Mouse (Mus musculus): ENCODE measurements around the gene Fbxo17. TPM values are rescaled to one million over a fixed set of nuclear protein-coding genes. Genes with fewer than 3 reads are reported as not detected.

Fbxo17 gene
- total RNA-seq, 1 experiment from 2014 or later = 4.1 TPM

GRCm38 (mm10) chr7:28714667-28715066, 1.9 kb upstream of the Fbxo17 start:
- ATAC-seq (replicated peaks; ENCODE audit: low read depth, poor library complexity, severe bottlenecking) = no peak

DNA sequence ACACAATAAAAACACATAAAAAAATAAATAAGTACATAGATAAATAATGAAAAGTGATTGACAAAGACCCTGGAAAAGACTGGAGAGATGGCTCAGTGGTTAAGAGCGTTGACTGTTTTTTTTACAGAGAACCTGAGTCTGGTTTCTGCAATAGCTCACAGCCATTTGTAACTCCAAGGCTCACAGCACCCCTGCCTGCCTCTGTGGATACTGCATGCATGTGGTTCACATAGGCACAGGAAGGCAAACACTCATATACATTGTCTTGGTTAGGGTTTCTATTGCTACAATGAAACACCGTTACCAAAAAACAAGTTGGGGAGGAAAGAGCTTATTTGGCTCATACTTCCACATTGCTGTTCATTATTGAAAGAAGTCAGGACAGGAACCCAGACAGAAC, 1.0 kb upstream of the Fbxo17 start:
- ATAC-seq (replicated peaks; ENCODE audit: low read depth, poor library complexity, severe bottlenecking) = no peak

GRCm38 (mm10) chr7:28717726-28718125, 1.1 kb downstream of the Fbxo17 start:
- no peak for ATAC-seq (replicated peaks; ENCODE audit: low read depth, poor library complexity, severe bottlenecking)

- no peak for ATAC-seq (replicated peaks; ENCODE audit: low read depth, poor library complexity, severe bottlenecking)
Observed at GRCm38 (mm10) chr7:28719159-28719558, 2.6 kb downstream of the Fbxo17 start.

DNA sequence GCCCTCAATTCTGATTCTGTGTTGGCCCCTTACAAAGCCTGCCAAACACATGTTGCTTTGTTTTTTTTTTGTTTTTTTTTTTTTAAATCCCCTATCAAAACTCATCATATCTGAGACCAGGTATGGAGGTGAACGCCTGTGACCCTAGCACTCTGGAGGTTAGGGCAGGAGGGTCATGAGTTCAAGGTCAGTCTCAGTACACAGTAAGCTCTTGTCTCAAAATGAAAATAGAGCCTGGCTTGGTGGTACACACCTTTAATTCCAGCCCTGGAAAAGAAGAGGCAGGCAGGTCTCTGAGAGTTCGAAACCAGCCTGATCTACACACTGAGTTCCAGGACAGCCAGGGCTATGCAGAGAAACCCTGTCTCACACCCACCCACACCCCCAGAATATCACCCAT, 3.0 kb downstream of the Fbxo17 start:
- ATAC-seq (replicated peaks; ENCODE audit: low read depth, poor library complexity, severe bottlenecking) = no peak

- no peak for ATAC-seq (replicated peaks; ENCODE audit: low read depth, poor library complexity, severe bottlenecking)
Observed at GRCm38 (mm10) chr7:28720753-28721537, 4.3 kb downstream of the Fbxo17 start.

DNA sequence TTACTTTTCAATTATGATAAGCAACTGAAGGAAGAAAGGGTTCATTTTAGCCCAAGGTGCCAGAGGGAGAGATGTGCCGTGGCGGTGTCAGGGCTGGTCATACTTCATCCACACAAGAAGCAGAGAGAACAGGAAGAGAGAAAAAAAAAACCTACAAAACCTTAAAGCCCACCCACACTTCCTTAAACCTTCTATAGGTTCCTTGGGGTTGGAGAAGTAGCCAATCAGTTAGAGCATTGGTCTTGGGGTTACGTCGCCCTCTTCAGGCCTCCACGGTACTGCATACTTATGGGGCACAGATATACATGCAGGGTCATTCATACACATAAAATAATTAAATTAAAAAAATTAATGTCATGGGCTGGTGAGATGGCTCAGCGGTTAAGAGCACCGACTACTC, 5.5 kb downstream of the Fbxo17 start:
- no peak; the same call in 1 of the 2 replicates for ATAC-seq (replicated peaks; ENCODE audit: low read depth, poor library complexity, severe bottlenecking)

GRCm38 (mm10) chr7:28724613-28725012, 8.0 kb downstream of the Fbxo17 start:
- ATAC-seq (replicated peaks; ENCODE audit: low read depth, poor library complexity, severe bottlenecking) = no peak

DNA sequence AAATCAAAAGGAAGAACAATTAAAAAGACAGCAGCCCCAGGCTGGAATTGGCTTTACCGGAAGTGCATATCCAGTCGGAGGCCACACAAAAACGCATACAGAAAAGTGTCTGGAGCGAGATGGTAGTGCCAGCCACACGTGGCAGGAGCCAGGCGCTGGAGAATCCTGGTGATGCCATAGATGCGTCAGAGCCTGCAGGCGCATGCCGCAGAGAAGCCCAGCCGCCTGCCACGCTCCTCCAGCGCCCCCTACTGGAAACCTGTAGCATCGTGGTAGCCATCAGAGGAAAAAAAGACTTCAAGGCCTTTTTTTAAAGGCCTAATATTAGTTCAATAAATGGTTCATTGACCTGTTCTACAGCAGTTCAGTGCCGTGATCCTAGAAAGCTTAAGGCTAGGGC, 10.0 kb downstream of the Fbxo17 start:
- ATAC-seq (replicated peaks; ENCODE audit: low read depth, poor library complexity, severe bottlenecking) = peak; percentile 95

DNA sequence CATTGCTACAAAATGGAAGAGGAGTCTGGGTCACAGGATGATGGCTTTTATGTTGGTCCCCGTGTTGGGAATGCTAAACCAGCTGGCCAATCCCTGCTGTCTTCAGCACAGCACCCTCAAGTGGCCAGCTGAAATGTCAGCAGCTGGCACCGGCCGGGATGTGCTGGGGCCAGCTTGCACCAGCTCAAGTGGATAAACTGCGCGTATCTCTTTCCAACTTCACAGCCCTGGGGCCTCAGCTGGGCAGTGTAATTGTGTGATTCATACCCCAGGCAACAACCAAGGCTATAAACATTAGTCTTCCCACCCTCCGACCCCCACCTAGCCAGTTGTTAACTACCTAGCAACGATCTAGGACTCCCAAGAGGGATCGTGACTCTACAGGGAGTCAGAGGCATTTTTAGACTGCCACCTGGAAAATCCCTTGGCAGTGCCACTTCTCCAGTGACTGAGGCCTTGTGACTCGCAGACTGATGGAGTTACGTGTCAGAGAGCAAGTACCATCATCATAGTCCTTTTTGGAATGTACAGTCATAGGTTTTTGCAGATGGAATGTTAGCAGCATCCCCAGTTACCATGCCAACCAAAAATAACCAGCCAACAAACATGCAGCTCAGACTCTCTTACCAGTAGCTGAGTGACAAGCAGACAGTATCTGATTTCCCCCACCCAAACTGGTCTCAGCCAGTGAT, 11.2 kb downstream of the Fbxo17 start:
- ATAC-seq (replicated peaks; ENCODE audit: low read depth, poor library complexity, severe bottlenecking) = no peak

DNA sequence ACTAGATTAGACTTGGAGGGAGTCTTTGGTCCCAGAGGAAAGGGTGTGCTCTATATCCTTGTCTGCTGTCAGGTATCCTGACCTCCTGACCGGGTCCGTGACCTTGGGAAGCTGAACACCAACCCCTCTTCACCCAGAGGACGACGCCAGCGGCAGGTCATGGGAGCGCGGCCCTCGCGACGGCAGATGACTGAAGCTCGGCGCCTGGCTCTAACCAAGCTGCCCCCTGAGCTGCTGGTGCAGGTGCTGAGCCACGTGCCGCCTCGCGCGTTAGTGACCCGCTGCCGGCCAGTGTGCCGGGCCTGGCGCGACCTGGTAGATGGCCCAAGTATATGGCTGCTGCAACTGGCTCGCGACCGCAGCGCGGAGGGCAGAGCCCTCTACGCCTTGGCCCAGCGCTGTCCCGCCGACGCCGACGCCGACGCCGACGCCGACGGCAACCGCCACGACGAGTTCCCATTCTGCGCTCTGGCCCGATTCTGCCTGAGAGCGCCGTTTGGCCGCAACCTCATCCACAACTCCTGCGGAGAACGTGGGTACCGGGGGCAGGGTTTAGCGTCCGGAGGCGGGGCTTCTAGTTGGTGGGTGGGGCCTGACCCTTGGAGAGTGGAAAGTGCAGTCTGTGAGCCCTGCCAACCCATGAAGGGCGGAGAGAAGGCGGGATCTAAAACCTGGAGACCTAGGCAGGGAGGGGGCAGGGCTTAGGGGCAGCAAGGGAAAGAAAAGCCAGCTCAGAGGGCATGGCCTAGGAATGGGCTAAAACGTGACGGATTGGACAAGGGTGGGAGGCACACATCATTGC, 15.9 kb downstream of the Fbxo17 start:
- peak; percentile 98 for ATAC-seq (replicated peaks; ENCODE audit: low read depth, poor library complexity, severe bottlenecking)

GRCm38 (mm10) chr7:28733211-28733610, 16.6 kb downstream of the Fbxo17 start:
- 0 out of 2 replicates have a peak, but pooled peaks have one; percentile 6 for ATAC-seq (replicated peaks; ENCODE audit: low read depth, poor library complexity, severe bottlenecking)

DNA sequence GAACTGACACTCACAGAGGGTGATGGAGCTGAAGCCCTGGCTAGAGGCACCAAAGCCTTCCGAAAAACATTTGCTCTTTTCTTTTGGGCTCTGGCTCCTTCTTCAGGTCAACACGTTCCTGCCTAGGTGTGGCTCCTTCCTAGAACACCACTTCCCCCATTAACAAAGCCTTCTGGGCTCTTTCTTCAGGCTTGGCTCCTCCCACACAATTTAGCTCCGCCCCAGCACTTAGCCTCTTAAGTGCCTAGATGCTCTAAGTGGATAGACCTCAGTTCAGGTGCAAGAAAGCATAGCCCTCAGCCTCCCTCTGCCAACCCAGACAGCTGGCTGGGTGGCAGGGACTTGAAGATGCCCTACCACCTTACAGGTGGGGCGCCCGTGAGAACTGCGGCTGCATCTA, 19.1 kb downstream of the Fbxo17 start:
- ATAC-seq (replicated peaks; ENCODE audit: low read depth, poor library complexity, severe bottlenecking) = no peak

DNA sequence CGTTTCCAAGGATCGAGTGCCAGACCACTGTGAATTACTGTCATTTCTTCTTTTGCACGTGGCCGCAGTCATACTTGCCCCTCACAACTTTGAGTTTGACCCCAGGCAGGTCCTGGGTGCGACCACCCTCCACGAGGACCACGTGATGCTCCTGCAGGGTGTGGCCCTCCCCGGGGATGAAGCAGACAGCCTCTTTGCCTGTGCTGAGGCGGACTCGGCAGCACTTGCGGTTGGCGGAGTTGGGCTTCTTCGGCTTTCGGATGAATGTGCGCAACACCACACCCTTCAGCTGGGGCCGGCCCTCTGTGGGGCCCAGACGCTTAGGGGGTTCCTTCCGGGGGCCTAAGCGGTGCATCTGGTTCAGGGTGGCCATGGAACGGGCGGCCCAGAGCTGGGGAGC, 23.2 kb downstream of the Fbxo17 start:
- no peak for ATAC-seq (replicated peaks; ENCODE audit: low read depth, poor library complexity, severe bottlenecking)

DNA sequence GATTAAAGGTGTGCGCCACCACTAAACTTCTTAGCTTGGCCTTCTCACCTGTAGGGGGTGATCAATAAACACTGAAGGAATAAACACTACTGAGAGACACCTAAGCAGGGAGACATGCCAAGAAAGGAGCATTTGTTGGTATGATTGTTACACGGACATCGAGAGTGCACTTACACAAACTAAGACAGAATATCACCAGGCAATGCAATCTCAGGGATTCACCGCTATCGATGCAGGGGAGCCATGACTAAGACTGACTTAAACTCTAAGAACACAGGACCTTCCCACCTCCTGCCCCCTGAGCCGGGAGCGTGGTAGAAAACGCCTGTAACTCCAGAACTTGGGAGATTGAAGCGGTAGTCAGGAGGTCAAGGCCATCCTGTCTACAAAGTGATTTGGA, 24.3 kb downstream of the Fbxo17 start:
- ATAC-seq (replicated peaks; ENCODE audit: low read depth, poor library complexity, severe bottlenecking) = no peak

- ATAC-seq (replicated peaks; ENCODE audit: low read depth, poor library complexity, severe bottlenecking) = no peak
Observed at GRCm38 (mm10) chr7:28741368-28741708, 24.7 kb downstream of the Fbxo17 start.

DNA sequence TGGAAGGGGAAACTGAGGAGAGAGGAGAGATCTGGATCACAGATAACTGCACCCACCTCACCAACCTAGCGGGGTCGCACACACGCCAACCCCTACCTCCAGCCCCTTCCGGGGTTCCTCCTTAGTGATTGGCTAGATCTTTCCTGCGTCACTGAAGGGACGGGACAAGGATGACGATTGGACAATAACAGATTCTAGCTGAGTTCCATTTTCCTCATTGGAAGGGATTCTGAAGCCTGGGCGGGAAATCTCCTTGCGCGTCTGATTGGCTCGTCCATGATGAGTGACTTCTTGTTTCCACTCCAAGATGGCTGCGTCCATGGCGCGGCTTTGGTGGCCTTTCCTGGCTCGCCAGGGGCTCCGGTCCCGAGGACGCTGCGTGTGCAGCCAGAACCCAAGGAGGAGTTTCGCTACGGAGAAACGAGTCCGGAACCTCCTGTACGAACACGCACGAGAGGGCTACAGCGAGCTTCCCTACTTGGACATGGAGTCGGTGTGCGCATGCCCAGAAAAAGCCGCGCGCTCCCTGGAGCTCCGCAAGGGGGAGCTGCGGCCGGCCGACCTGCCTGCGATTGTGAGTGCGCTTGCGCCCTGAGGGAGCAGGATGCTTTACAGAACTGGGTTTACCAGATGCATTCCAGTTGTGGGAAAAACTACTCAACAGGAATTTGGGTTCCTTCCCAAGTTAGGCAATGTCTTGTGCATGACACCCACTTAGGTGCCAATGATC, 25.3 kb downstream of the Fbxo17 start, which contains the start of the genes Mrps12 and Sars2:
Mrps12 (minus strand) TSS at position 112 of the 730 bp plus-strand sequence.
Sars2 (plus strand) TSS at position 284 of the 730 bp plus-strand sequence.
- ATAC-seq (replicated peaks; ENCODE audit: low read depth, poor library complexity, severe bottlenecking) = peak; percentile 95

DNA sequence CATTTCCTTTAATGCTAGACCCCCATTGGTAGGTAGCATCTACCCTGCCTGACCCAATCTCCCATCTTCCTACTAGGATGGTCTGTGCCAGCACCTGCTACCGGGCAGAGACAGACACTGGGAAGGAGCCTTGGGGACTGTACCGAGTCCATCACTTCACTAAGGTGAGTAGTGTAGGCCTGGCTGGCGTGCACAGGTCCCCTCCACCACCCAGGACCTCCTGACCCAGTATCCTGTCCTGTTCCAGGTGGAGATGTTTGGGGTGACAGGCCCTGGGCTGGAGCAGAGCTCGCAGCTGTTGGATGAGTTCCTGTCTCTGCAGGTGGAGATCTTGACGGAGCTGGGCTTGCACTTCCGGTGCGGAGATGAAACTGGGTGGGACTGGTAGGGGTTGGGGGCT, 33.3 kb downstream of the Fbxo17 start:
- ATAC-seq (replicated peaks; ENCODE audit: low read depth, poor library complexity, severe bottlenecking) = no peak

GRCm38 (mm10) chr7:28756079-28756478, 39.5 kb downstream of the Fbxo17 start, which contains the start of gene Ccer2:
Gene Ccer2 (plus strand): TSS chr7:28756174.
- ATAC-seq (replicated peaks; ENCODE audit: low read depth, poor library complexity, severe bottlenecking) = peak; percentile 24; the same call in 1 of the 2 replicates

DNA sequence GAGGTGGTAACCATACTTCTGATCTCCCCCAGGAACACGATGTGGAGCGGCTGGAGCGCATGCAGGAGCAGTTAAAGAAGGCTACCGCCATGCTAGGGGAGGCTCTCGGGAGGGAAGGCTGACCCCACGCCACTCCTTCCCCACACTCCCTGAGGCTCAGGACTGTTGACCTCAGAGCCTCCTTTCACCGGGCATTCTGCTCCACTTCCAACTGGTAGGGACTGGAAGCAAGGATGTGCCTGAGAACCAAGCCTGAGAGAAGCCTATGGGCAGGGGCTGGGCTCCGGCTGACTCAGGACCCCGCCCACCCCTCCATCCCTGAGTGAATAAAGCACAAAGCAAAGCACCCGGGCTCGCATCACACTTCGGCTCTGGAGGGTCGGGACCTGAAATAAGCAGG, 42.0 kb downstream of the Fbxo17 start:
- no peak for ATAC-seq (replicated peaks; ENCODE audit: low read depth, poor library complexity, severe bottlenecking)
